ENCODE assay signal across 11 mouse cellular contexts in genomic region chr5:124046741-124047401, GRCm38 (mm10). TPM values are rescaled to one million over a fixed set of nuclear protein-coding genes. Genes with fewer than 3 reads are reported as not detected.
DNase-seq lines count a peak whose midpoint lies in the region; ATAC-seq lines count a peak whose summit lies in the region.
"Had no signal": no experiment of that assay in that cellular context is flagged by ENCODE, and none has a peak within 500 bp of the region (broad histone marks: within the 10 kb centered on the region; RNA-seq: fewer than 3 reads in every experiment).

No protein-coding gene starts in this region.

- no peaks in the 10 kb centered on the region for H3K9me3 ChIP-seq in heart, embryonic 15.5 days (replicated peaks)
- H3K9me3 ChIP-seq in intestine, embryonic 14.5 days (ENCODE audit: control insufficient read depth, low read length) = no peaks in the 10 kb centered on the region
- H3K9me3 ChIP-seq in forebrain, embryonic 16.5 days (ENCODE audit: control insufficient read depth, low read length) = no peaks in the 10 kb centered on the region
- H3K9me3 ChIP-seq: G1E; limb, embryonic 12.5 days had no signal

- no peaks in the 10 kb centered on the region for H3K27me3 ChIP-seq in heart, embryonic 15.5 days
- no peaks in the 10 kb centered on the region for H3K27me3 ChIP-seq in intestine, embryonic 14.5 days (replicated peaks; ENCODE audit: control insufficient read depth, insufficient read depth, low read length)
- H3K27me3 ChIP-seq in forebrain, embryonic 16.5 days (replicated peaks; ENCODE audit: control insufficient read depth, insufficient read depth, low read length) = no peaks in the 10 kb centered on the region
- H3K27me3 ChIP-seq: limb, embryonic 12.5 days had no signal

- peaks cover 54% of the 10 kb centered on the region for H3K4me1 ChIP-seq in heart, embryonic 15.5 days (replicated peaks)
- H3K4me1 ChIP-seq in intestine, embryonic 14.5 days (replicated peaks; ENCODE audit: control insufficient read depth, insufficient read depth, low read length) = peaks cover 24% of the 10 kb centered on the region
- peaks cover 25% of the 10 kb centered on the region for H3K4me1 ChIP-seq in forebrain, embryonic 16.5 days (replicated peaks; ENCODE audit: control insufficient read depth, insufficient read depth, low read length)

- no peak overlapping the region for H3K9ac ChIP-seq in heart, embryonic 15.5 days
- H3K9ac ChIP-seq in intestine, embryonic 14.5 days (ENCODE audit: low read length) = no peak overlapping the region
- no peak overlapping the region for H3K9ac ChIP-seq in forebrain, embryonic 16.5 days (replicated peaks; ENCODE audit: low read depth, low read length)
- H3K9ac ChIP-seq: limb, embryonic 12.5 days had no signal

- no peak overlapping the region for H3K4me3 ChIP-seq in heart, embryonic 15.5 days
- H3K4me3 ChIP-seq in intestine, embryonic 14.5 days (ENCODE audit: low read depth, low read length) = no peak overlapping the region
- H3K4me3 ChIP-seq in forebrain, embryonic 16.5 days (replicated peaks; ENCODE audit: low read length) = no peak overlapping the region
- H3K4me3 ChIP-seq: erythroblast, embryonic 14.5 days; limb, embryonic 12.5 days had no signal

- WGBS in heart, embryonic 15.5 days = 62% methylated on average over 7 of the region's 7 CpGs
- WGBS in intestine, embryonic 14.5 days = 80% methylated on average over 7 of the region's 7 CpGs
- 84% methylated on average over 7 of the region's 7 CpGs for WGBS in forebrain, embryonic 16.5 days

- ATAC-seq in heart, embryonic 15.5 days (replicated peaks; ENCODE audit: insufficient number of reproducible peaks, insufficient read depth, low FRiP score, low read depth) = 0 out of 2 replicates have a peak, but pooled peaks have one; percentile 8
- ATAC-seq in intestine, embryonic 14.5 days (replicated peaks; ENCODE audit: low FRiP score, low TSS enrichment, low read depth) = peak; percentile 81
- peak; percentile 95 for ATAC-seq in monocyte, adult 5-6 weeks (replicated peaks; ENCODE audit: insufficient number of reproducible peaks, low FRiP score, low TSS enrichment, poor library complexity, severe bottlenecking)
- ATAC-seq in forebrain, embryonic 16.5 days = no peak

- peak overlapping the region; percentile 22; the same call in 1 of the 2 replicates for H3K27ac ChIP-seq in heart, embryonic 15.5 days
- peak overlapping the region; percentile 47 for H3K27ac ChIP-seq in intestine, embryonic 14.5 days (ENCODE audit: low read depth)
- no peak overlapping the region for H3K27ac ChIP-seq in forebrain, embryonic 16.5 days (ENCODE audit: low read length)
- H3K27ac ChIP-seq: limb, embryonic 12.5 days had no signal

- no peak for DNase-seq in heart, adult 9 months (ENCODE audit: low spot score in 2 of 2)
- peak; percentile 48 for DNase-seq in adrenal gland, adult 8-10 months
- no peak for DNase-seq in intestine, embryonic 14.5 days (ENCODE audit: low spot score)
- DNase-seq in layer of hippocampus, postnatal 10 days (ENCODE audit: low spot score in 2 of 2) = no peak
- DNase-seq in cerebellum, postnatal 25 days = no peak

- no peak overlapping the region for H3K4me2 ChIP-seq in heart, embryonic 15.5 days
- no peak overlapping the region for H3K4me2 ChIP-seq in intestine, embryonic 14.5 days (ENCODE audit: low read length)
- H3K4me2 ChIP-seq in forebrain, embryonic 16.5 days (ENCODE audit: low read length) = no peak overlapping the region
- H3K4me2 ChIP-seq: limb, embryonic 12.5 days had no signal

- H3K36me3 ChIP-seq in heart, embryonic 15.5 days = no peaks in the 10 kb centered on the region
- no peaks in the 10 kb centered on the region for H3K36me3 ChIP-seq in intestine, embryonic 14.5 days (ENCODE audit: control insufficient read depth, insufficient read depth, low read length)
- H3K36me3 ChIP-seq in forebrain, embryonic 16.5 days (ENCODE audit: control insufficient read depth, insufficient read depth) = no peaks in the 10 kb centered on the region
- H3K36me3 ChIP-seq: limb, embryonic 12.5 days had no signal

RNA-seq across cellular contexts. Expression of gene Vps37b, which starts 14.8 kb away (rescaled TPM):
- 49.9 and 56.0 TPM in 2 replicates for polyA plus RNA-seq in heart, embryonic 15.5 days (2015; fragmentation: Nextera tagmentation; extraction: Ambion mirVana)
- total RNA-seq in adrenal gland, adult 8-10 months (2022) = 100 to 1,000 TPM in 1 of 4 experiments, 10 to 100 TPM in 3; 76.1 to 101 (median 91.9) TPM
- polyA plus RNA-seq in intestine, embryonic 14.5 days (2014; fragmentation: Nextera tagmentation; extraction: Ambion mirVana) = 26.4 and 27.7 TPM in 2 replicates
- 118 to 126 TPM (median 121 TPM) in 3 replicates for total RNA-seq in monocyte, adult 5-6 weeks (2017)
- total RNA-seq in layer of hippocampus, postnatal 10 days (2021) = 10 to 100 TPM; 38.4 to 41.6 TPM
- 104 and 112 TPM in 2 replicates for polyA plus RNA-seq in forebrain, embryonic 16.5 days (2015; fragmentation: Nextera tagmentation; extraction: Ambion mirVana)

RNA-seq across cellular contexts. Expression of gene Abcb9, which starts 48.7 kb away (rescaled TPM):
- polyA plus RNA-seq in heart, embryonic 15.5 days (2015; fragmentation: Nextera tagmentation; extraction: Ambion mirVana) = 1.7 and 4.9 TPM in 2 replicates
- total RNA-seq in adrenal gland, adult 8-10 months (2022) = 10 to 100 TPM; 11.4 to 21.3 (median 15.4) TPM
- 1.5 and 1.8 TPM in 2 replicates for polyA plus RNA-seq in intestine, embryonic 14.5 days (2014; fragmentation: Nextera tagmentation; extraction: Ambion mirVana)
- 1.6 to 4.0 TPM (median 2.5 TPM) in 3 replicates for total RNA-seq in monocyte, adult 5-6 weeks (2017)
- 10 to 100 TPM; 30.6 to 32.0 TPM for total RNA-seq in layer of hippocampus, postnatal 10 days (2021)
- 11.3 and 13.4 TPM in 2 replicates for polyA plus RNA-seq in forebrain, embryonic 16.5 days (2015; fragmentation: Nextera tagmentation; extraction: Ambion mirVana)
